Mouse (Mus musculus) hematopoietic multipotent progenitor cell, adult 10-12 weeks (in vitro differentiated cells): ENCODE data around the gene Olfr1062. TPM values are rescaled to one million over a fixed set of nuclear protein-coding genes. Genes with fewer than 3 reads are reported as not detected.

ENCODE experiments used
- polyA plus RNA-seq: library from polyadenylated mRNA; stranded (reverse); fragments of >175 nt; gene quantifications from 2 replicates; pipeline ENCODE4 v1.2.3, GENCODE M21; 2012; ENCODE audit warnings: low replicate concordance

Gene Olfr1062
- polyA plus RNA-seq, result not detected in 2 replicates

GRCm38 (mm10) chr2:86426649-86427048, at the start of gene Olfr1062:
TSS of gene Olfr1062 (minus strand) at chr2:86426749.

GRCm38 (mm10) chr2:86456169-86456568, 29.6 kb upstream of the Olfr1062 start, which contains the start of gene Olfr1066:
TSS of gene Olfr1066 (minus strand) at chr2:86456269.

GRCm38 (mm10) chr2:86450491-86450890, 23.9 kb upstream of the Olfr1062 start, which contains the start of gene Olfr1065:
TSS of gene Olfr1065 (minus strand) at chr2:86450591.

GRCm38 (mm10) chr2:86413950-86414349, 12.6 kb downstream of the Olfr1062 start, which contains the start of gene Olfr1061:
TSS of gene Olfr1061 (minus strand) at chr2:86414050.

GRCm38 (mm10) chr2:86388461-86388860, 38.1 kb downstream of the Olfr1062 start, which contains the start of gene Olfr1058:
TSS of gene Olfr1058 (minus strand) at chr2:86388561.

GRCm38 (mm10) chr2:86378293-86378692, 48.3 kb downstream of the Olfr1062 start, which contains the start of gene Olfr1057:
TSS of gene Olfr1057 (minus strand) at chr2:86378393.

Other genes starting within 250 kb of the Olfr1062 start
- 0.09 TPM in 1 of 2 replicates, not detected in the other for gene Olfr1044, start 248.9 kb downstream of the Olfr1062 start, polyA plus RNA-seq
- gene Olfr52, start 241.1 kb downstream of the Olfr1062 start, polyA plus RNA-seq, result not detected in 2 replicates
- gene Olfr1045, start 223.7 kb downstream of the Olfr1062 start, polyA plus RNA-seq, result not detected in 2 replicates
- not detected in 2 replicates for gene Olfr1046, start 207.4 kb downstream of the Olfr1062 start, polyA plus RNA-seq
- gene Olfr1047, start 195.3 kb downstream of the Olfr1062 start, polyA plus RNA-seq, result not detected in 2 replicates
- not detected in 2 replicates for gene Olfr1048, start 186.5 kb downstream of the Olfr1062 start, polyA plus RNA-seq
- gene Olfr1049, start 168.4 kb downstream of the Olfr1062 start, polyA plus RNA-seq, result not detected in 2 replicates
- gene Olfr1051, start 147.7 kb downstream of the Olfr1062 start, polyA plus RNA-seq, result not detected in 2 replicates
- gene Olfr1052, start 134.3 kb downstream of the Olfr1062 start, polyA plus RNA-seq, result not detected in 2 replicates
- gene Olfr1053, start 111.5 kb downstream of the Olfr1062 start, polyA plus RNA-seq, result not detected in 2 replicates
- gene Olfr1054, start 91.3 kb downstream of the Olfr1062 start, polyA plus RNA-seq, result not detected in 2 replicates
- gene Olfr1055, start 76.5 kb downstream of the Olfr1062 start, polyA plus RNA-seq, result not detected in 2 replicates
- not detected in 2 replicates for gene Olfr1056, start 64.3 kb downstream of the Olfr1062 start, polyA plus RNA-seq
- gene Olfr1057, start 48.4 kb downstream of the Olfr1062 start, polyA plus RNA-seq, result not detected in 2 replicates
- gene Olfr1058, start 38.2 kb downstream of the Olfr1062 start, polyA plus RNA-seq, result not detected in 2 replicates
- not detected in 2 replicates for gene Olfr1061, start 12.7 kb downstream of the Olfr1062 start, polyA plus RNA-seq
- not detected in 2 replicates for gene Olfr1065, start 23.8 kb upstream of the Olfr1062 start, polyA plus RNA-seq
- not detected in 2 replicates for gene Olfr1066, start 29.5 kb upstream of the Olfr1062 start, polyA plus RNA-seq
- gene Olfr228, start 60.6 kb upstream of the Olfr1062 start, polyA plus RNA-seq, result not detected in 2 replicates
- not detected in 2 replicates for gene Olfr1076, start 81.7 kb upstream of the Olfr1062 start, polyA plus RNA-seq
- gene Olfr1079, start 115.7 kb upstream of the Olfr1062 start, polyA plus RNA-seq, result not detected in 2 replicates
- gene Olfr1080, start 131.5 kb upstream of the Olfr1062 start, polyA plus RNA-seq, result not detected in 2 replicates
- gene Olfr1082, start 172.2 kb upstream of the Olfr1062 start, polyA plus RNA-seq, result 0.13 TPM in 1 of 2 replicates, not detected in the other
- gene Olfr1084, start 213.0 kb upstream of the Olfr1062 start, polyA plus RNA-seq, result not detected in 2 replicates
- gene Olfr1085, start 235.3 kb upstream of the Olfr1062 start, polyA plus RNA-seq, result not detected in 2 replicates